8 mouse cellular contexts compared by ENCODE assay signal in the genomic region with DNA sequence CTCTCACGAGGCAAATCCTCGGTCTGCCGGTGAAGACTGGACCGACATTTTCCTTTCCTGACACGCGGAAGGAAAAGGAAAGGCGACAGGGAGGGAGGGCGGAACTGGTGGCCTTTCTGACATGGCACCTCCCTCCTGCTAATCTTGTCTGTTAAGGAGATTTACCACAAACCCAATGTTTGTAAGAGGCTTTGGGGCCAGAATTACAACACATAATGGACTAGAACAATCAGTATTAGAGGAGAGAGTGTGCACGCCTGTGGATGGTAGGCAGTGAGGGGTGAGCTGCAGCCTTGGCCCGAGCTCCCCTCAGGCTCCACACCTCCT. TPM values are rescaled to one million over a fixed set of nuclear protein-coding genes. Genes with fewer than 3 reads are reported as not detected.
DNase-seq lines count a peak whose midpoint lies in the region; ATAC-seq and TF ChIP-seq lines count a peak whose summit lies in the region.

No protein-coding gene starts in this region.

- DNase-seq in heart, adult 2 months = no peak
- no peak for DNase-seq in heart, adult 9 months (ENCODE audit: low spot score in 2 of 2)
- DNase-seq in midbrain, embryonic 11.5 days (ENCODE audit: low spot score, missing footprints) = peak; percentile 91
- no peak for DNase-seq in cerebellum, adult 9-10 months
- DNase-seq in B cell, adult 2 months = no peak

- 8% methylated on average over 10 of the region's 10 CpGs for WGBS in heart, adult 2 months
- WGBS in hindbrain, embryonic 13.5 days = 5% methylated on average over 10 of the region's 10 CpGs
- WGBS in midbrain, embryonic 11.5 days = 3% methylated on average over 10 of the region's 10 CpGs

- no peaks in the 10 kb centered on the region for H3K36me3 ChIP-seq in heart, adult 2 months (ENCODE audit: control insufficient read depth, insufficient read depth, low read length)
- no peaks in the 10 kb centered on the region for H3K36me3 ChIP-seq in hindbrain, embryonic 13.5 days
- H3K36me3 ChIP-seq in midbrain, embryonic 11.5 days (ENCODE audit: control insufficient read depth, insufficient read depth, low read length) = no peaks in the 10 kb centered on the region

- H3K27me3 ChIP-seq in heart, adult 2 months (ENCODE audit: control insufficient read depth, insufficient read depth, low read length) = peaks cover 8% of the 10 kb centered on the region
- H3K27me3 ChIP-seq in hindbrain, embryonic 13.5 days = peaks cover 11% of the 10 kb centered on the region; the same call in 1 of the 2 replicates
- H3K27me3 ChIP-seq in midbrain, embryonic 11.5 days (ENCODE audit: control insufficient read depth, insufficient read depth, low read length) = peaks cover 8% of the 10 kb centered on the region

- H3K79me2 ChIP-seq in heart, adult 2 months (replicated peaks; ENCODE audit: control insufficient read depth, insufficient read depth, low read length) = no peaks in the 10 kb centered on the region

- no peak overlapping the region for H3K27ac ChIP-seq in heart, adult 2 months
- no peak overlapping the region for H3K27ac ChIP-seq in bone marrow macrophage, adult 2 months (ENCODE audit: insufficient read depth, low read depth, low read length)
- peak overlapping the region; percentile 96 for H3K27ac ChIP-seq in hindbrain, embryonic 13.5 days
- H3K27ac ChIP-seq in midbrain, embryonic 11.5 days (ENCODE audit: low read depth, low read length) = no peak overlapping the region

- peak overlapping the region; percentile 85 for H3K4me2 ChIP-seq in hindbrain, embryonic 13.5 days
- H3K4me2 ChIP-seq in midbrain, embryonic 11.5 days = peak overlapping the region; percentile 96

- H3K4me3 ChIP-seq in heart, adult 2 months = peak overlapping the region; percentile 41
- H3K4me3 ChIP-seq in bone marrow macrophage, adult 2 months (ENCODE audit: insufficient read depth, low read length) = peak overlapping the region; percentile 44
- peak overlapping the region; percentile 80 for H3K4me3 ChIP-seq in hindbrain, embryonic 13.5 days
- H3K4me3 ChIP-seq in midbrain, embryonic 11.5 days (ENCODE audit: low read depth, low read length) = peak overlapping the region; percentile 59

- peak; percentile 11 for ATAC-seq in hindbrain, embryonic 13.5 days (ENCODE audit: low FRiP score)
- peak; percentile 3; the same call in 1 of the 2 replicates for ATAC-seq in midbrain, embryonic 11.5 days (ENCODE audit: low FRiP score)
- ATAC-seq in erythroid progenitor cell, adult 5-6 weeks (replicated peaks; ENCODE audit: low FRiP score, poor library complexity, severe bottlenecking) = no peak

- H3K9me3 ChIP-seq in hindbrain, embryonic 13.5 days = no peaks in the 10 kb centered on the region
- no peaks in the 10 kb centered on the region for H3K9me3 ChIP-seq in midbrain, embryonic 11.5 days (ENCODE audit: control insufficient read depth, low read length)

- no peak for TF ChIP-seq EP300 in heart, adult 2 months (IDR thresholded peaks at IDR 0.05; ENCODE audit: insufficient read depth, low read depth, low read length)

- TF ChIP-seq CTCF in heart, adult 2 months (IDR thresholded peaks at IDR 0.05) = no peak
- no peak for TF ChIP-seq CTCF in bone marrow macrophage, adult 2 months (IDR thresholded peaks at IDR 0.05; ENCODE audit: low read depth, low read length)

- peaks cover 1% of the 10 kb centered on the region; the same call in 1 of the 2 replicates for H3K4me1 ChIP-seq in heart, adult 2 months (ENCODE audit: control insufficient read depth, insufficient read depth, low read length)
- H3K4me1 ChIP-seq in bone marrow macrophage, adult 2 months (ENCODE audit: control insufficient read depth, insufficient read depth, low read length) = peaks cover 2% of the 10 kb centered on the region; the same call in 1 of the 2 replicates
- H3K4me1 ChIP-seq in hindbrain, embryonic 13.5 days (replicated peaks) = peaks cover 31% of the 10 kb centered on the region
- H3K4me1 ChIP-seq in midbrain, embryonic 11.5 days (ENCODE audit: control insufficient read depth, insufficient read depth, low read length) = peaks cover 4% of the 10 kb centered on the region; the same call in 1 of the 2 replicates

- TF ChIP-seq POLR2A in heart, adult 2 months (IDR thresholded peaks at IDR 0.05; ENCODE audit: insufficient read depth, low read depth, low read length) = no peak
- no peak for TF ChIP-seq POLR2A in bone marrow macrophage, adult 2 months (IDR thresholded peaks at IDR 0.05; ENCODE audit: borderline replicate concordance, low read depth, low read length)

- intact Hi-C loops in heart, adult 2 months (cut with DNase I) = no loop called here

- H3K9ac ChIP-seq in heart, adult 2 months (ENCODE audit: low read depth, low read length) = no peak overlapping the region
- peak overlapping the region; percentile 85 for H3K9ac ChIP-seq in hindbrain, embryonic 13.5 days
- H3K9ac ChIP-seq in midbrain, embryonic 11.5 days (ENCODE audit: low read length) = peak overlapping the region; percentile 61

RNA-seq across cellular contexts. Expression of a gene that starts 0.8 kb away (rescaled TPM):
- under 1 TPM in 1 of 2 experiments, not detected in 1; 0.23 TPM for total RNA-seq in heart, adult 2 months (2021)
- 0.21 and 0.32 TPM in 2 replicates for polyA plus RNA-seq in heart, adult 2 months (2012; rRNA removed)
- polyA plus RNA-seq in bone marrow macrophage, adult 2 months (2012; ENCODE audit: insufficient read depth, insufficient read length, missing spikeins) = not detected in 2 replicates
- 10.3 and 12.1 TPM in 2 replicates for polyA plus RNA-seq in hindbrain, embryonic 13.5 days (2015; fragmentation: Nextera tagmentation; extraction: Ambion mirVana)
- 7.0 and 7.3 TPM in 2 replicates for polyA plus RNA-seq in midbrain, embryonic 11.5 days (2014; fragmentation: Nextera tagmentation; extraction: Ambion mirVana)
- total RNA-seq in erythroid progenitor cell, adult 5-6 weeks (2015; ENCODE audit: low replicate concordance) = not detected in 2 replicates
- total RNA-seq in erythroid progenitor cell, adult 5-6 weeks (2017; ENCODE audit: low replicate concordance) = not detected in 2 replicates
